Mouse (Mus musculus) cerebellum, adult 8-10 months (tissue): ENCODE measurements at regions not wholly inside any gene's neighbourhood (a gene's known extent, or its start where the extent isn't known, plus 50 kb on each side); places are given as distances from the start of the nearest gene placed in this dataset.
A peak's percentile ranks its signal among the peaks of the same experiment; 100 is the strongest.

ENCODE experiments used
- DNase-seq: peaks from one replicate; pipeline ENCODE4 v3.0.0; 2022

DNA sequence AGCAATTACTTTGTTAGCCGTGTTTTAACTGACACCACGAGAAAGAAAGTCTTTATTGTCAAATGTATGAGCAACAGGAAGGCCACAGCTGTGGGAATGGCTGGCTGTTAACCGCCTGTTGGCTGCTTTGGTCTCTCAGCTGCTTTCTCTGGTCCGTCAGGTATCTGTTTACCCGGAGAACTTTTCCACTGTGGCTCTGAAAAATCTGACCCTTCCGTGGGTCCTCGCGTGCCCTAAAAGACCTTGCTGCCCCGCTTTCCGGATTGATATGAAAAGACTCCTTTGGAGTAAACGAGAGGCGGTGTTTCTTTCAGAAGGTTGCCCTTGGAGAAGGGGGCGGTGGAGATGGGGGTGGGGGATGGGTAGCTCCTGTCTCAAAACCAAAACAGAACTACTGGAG lies 75.9 kb downstream of the Sox14 start:
- no peak for DNase-seq

DNA sequence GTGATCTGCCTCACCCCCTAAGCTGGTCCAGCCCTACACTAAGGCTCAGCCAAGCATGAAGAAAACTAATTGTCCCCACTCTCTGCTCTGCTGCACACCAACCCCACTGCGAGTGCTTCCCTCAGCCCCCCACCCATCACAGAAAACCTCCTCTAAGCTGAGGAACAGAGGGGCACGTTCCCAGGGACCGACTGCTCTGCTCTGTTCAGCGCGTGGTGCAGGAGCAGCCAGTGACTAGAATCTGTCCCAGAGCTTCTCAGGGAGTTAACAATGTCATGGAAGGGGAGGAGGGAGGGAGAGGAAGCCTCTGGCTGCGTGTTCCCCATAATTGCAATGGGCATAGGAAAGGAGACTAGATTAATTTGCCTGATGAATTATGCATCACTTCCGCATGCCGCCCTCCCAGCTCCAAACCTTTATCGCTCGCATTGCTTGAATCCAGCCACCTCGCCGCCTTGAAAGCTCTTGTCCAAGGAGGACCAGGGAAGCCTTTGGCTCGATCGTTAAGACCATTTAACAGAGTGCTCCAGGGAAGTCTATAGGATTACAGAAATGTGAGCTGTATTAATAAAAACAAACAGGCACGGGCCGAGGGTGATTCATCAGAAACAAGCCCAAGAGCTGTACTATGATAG lies 76.5 kb downstream of the Sox14 start:
- DNase-seq: no peak

DNA sequence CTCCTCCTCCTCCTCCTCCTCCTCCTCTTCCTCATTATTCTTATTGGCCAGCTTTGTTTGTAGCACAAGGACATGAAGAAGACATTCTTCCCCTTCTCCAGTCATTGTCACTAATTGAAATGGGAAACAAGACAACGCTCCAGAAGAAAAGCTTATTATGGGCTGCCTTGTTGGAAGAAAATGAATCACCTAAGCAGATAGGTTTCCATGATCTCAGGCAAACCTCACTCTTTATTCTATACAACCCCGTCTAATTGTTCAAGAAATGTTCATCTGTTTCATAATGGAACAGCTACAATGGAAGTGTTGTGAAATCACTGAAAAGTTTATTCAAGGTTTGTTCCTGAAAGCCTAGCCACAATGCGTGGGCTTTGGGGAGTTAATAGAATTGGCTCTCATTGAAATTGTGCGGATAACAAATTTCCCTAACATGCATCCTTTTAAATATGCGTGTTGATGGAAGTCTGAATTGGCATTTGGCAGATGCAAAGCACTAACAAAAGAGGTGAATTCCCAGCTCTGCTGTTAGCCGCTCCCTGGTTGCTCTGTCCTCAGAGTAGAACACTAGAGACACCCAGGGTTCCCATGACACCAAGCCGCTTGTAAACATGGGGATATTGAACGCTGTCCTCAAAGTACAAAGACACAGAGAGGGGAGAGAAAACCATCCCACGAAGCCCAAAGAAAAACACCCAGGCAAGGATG lies 78.8 kb downstream of the Sox14 start:
- DNase-seq: no peak

DNA sequence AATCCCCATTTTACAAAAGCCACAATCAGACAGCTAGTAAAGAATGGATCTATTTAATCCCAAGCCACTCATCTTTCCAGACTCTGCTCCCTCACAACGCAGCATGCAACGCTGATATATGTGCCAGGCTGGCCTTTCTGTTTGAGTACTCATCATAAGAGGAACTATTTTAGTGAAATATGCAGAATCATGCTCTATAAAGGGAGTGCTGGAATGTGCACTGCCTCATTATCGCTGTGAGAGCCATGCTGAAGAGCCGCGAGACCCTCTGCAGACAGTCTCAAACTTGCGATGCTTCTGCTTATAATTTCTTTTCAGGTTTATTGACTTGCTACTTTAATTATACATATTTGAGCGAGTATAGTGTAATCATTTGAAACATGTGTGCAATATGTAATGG lies 75.6 kb upstream of the Cldn18 start:
- DNase-seq: no peak

DNA sequence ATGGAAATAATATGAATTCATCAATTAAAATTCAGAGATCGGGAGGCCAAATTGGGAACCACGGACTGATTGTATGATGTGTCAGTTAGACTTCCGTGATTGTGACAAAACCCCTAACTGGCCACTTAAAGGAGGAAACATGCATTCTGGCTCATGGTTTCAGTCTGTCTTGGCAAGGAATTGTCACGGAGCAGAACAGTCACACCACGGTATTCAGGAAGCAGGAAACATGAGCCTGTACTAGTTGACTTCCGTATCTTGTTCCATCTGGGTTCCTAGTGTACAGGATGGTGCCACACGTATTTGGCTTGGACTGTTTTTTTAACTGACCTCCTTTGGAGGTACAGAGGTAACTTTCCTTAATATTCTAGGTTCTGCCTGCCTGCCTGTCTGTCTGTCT lies 69.8 kb upstream of the Cldn18 start:
- no peak for DNase-seq

DNA sequence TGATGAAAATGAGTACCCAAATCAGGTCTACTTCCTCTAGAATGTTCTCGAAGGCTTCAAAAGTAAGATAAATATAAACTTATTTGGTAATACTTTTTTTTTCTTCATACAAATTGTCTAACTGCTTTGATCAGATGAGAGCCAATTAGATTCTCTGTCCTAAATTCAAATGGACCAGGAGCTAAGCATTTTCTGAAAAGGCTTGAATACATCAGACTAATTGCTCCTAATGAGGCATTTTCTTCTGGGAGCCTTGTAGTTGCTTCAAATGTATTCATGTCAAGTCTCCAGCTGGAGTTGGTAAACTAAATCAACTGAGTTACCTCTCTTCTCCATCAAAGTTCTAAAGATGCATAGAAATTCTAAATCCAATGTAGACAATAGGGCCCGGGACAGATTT lies 66.1 kb upstream of the Cldn18 start:
- no peak for DNase-seq

DNA sequence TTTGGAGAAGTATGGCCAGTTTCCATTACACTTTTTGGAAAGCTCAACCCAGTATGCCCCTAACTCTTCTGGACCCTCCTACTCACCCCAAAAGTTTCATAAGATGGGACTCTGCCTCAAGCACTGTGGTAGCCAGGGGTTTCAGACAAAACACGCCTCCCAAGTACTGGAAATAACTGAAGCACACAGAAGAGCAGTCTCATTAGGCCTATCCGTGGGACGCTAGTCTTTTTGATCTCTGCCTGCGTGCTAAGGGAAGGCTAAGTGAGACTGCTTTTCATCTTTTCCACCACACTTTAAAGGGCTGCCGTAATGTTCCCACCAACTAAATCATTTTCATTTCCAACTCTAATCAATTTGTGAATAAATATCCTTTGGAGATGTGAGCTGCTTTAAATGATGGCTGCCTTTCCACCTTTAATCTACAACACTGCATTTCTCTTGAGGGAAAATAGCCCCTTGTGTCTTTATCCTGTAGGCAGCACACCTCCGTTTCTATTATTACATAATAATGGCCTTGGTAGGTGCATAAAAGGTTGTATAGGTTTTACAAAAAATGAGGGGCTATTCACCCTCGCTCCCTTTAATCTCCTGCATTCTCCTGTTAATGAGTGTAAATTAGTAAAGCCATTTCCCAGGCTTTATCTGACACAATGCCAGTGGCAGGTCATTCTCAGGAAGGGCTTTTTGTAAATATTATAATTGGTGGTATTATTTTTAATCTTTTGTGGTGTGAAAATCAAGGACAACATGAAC lies 65.5 kb upstream of the Cldn18 start:
- DNase-seq: no peak

DNA sequence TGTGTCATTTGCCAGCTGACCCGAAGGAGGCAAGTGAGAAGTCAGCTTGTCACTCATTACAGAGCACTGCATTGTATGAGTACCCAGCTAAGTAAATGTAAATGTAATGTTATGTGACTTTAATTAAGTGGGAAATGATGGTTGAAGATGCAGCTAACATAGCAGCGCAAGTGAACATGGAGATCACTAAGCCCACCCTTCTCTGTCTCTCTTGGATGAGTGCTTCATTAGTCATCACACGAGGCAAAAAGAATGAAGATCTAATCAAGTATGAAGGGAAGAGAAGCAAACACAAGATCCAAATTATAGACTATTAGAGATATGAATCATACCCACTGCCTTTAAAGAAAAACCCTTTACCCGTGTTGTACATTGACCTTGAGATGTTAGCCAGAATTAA lies 61.8 kb upstream of the Cldn18 start:
- DNase-seq: no peak

DNA sequence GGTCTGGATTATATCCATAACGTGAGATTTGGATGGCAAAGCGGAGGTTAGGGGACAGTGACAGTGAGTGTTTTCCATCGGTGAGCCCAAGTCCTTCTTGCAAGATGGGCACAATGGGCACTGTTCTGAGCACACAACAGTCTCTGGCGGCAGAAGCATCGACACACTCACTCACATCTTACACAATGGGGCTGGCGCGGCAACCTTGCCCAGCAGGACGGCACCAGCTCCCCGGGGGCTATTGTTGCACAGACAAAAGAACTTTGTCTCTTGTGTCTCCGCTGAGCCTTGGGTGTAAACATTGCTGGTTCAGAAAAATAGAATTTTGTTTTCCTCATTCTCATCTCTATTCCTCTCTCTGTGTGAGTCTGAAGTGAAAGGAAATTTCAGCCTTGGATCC lies 53.6 kb upstream of the Cldn18 start:
- DNase-seq: peak; percentile 1
